Mouse (Mus musculus) monocyte, adult 5-6 weeks (primary cell): Measurements from ENCODE around the gene Tshz3. TPM values are rescaled to one million over a fixed set of nuclear protein-coding genes. Genes with fewer than 3 reads are reported as not detected.

Experiments used
- ATAC-seq: fragments of 153-309, 156-312 bp; replicated peaks from 2 replicates; pipeline ENCODE4 v1.8.0; 2017; ENCODE audit warnings: mild to moderate bottlenecking; ENCODE audit not compliant: low TSS enrichment, insufficient number of reproducible peaks, severe bottlenecking, poor library complexity, low FRiP score
- total RNA-seq: library from RNA; stranded (forward); fragments of 200-1000, 200-491, 200-594 nt; gene quantifications from 3 replicates; pipeline ENCODE4 v1.2.3, GENCODE M21; 2017

The Tshz3 gene
- total RNA-seq, 1 experiment from 2014 or later, result 1.3 TPM

GRCm38 (mm10) chr7:36751480-36751879 lies 53.6 kb downstream of the Tshz3 start:
- ATAC-seq, result no peak

GRCm38 (mm10) chr7:36767501-36768092 lies 69.7 kb downstream of the Tshz3 start:
- no peak for ATAC-seq

GRCm38 (mm10) chr7:36773086-36773485 lies 75.2 kb downstream of the Tshz3 start:
- ATAC-seq, result no peak

GRCm38 (mm10) chr7:36776956-36777355 lies 79.0 kb downstream of the Tshz3 start:
- no peak for ATAC-seq

DNA sequence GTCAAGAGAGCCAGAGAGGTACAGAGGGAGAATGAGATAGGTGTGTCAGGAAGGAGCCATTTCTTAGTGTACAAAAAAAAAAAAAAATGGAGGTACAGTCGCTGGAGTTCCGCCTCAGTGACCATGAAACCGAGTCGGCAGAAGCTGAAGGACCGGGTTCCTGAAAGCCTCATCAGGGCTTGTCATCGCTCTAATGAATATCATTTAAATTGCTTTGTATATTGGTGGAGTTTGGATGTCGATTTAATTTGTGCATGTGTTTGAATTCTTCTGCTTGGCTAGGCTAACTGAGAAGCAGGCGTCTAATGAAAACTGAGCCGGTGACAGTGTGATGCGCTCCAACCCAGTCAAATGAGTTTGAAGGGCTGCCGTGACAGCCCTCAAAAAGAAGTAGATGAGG lies 80.5 kb downstream of the Tshz3 start:
- ATAC-seq, result no peak

- ATAC-seq, result no peak
Observed at GRCm38 (mm10) chr7:36784243-36784773, 86.4 kb downstream of the Tshz3 start.

- ATAC-seq, result no peak
Observed at GRCm38 (mm10) chr7:36786713-36787421, 88.9 kb downstream of the Tshz3 start.

- no peak for ATAC-seq
Observed at GRCm38 (mm10) chr7:36796392-36797187, 98.7 kb downstream of the Tshz3 start.
